Mouse (Mus musculus) ES-E14 (cell line): ENCODE measurements around the gene Myo1c. TPM values are rescaled to one million over a fixed set of nuclear protein-coding genes. Genes with fewer than 3 reads are reported as not detected.

ENCODE experiments used
- DNase-seq: peaks from one replicate; pipeline ENCODE4 v3.0.0-alpha.2; 2013; ENCODE audit warnings: low read depth, low spot score
- H3K27ac ChIP-seq: 2 replicates; pipeline ENCODE4 v1.5.1; 2012; ENCODE audit warnings: low read depth, mild to moderate bottlenecking, low read length, moderate library complexity, mixed read lengths; ENCODE audit not compliant: poor library complexity, insufficient read depth, severe bottlenecking
- H3K36me3 ChIP-seq: 2 replicates; pipeline ENCODE4 v1.6.1; 2012; ENCODE audit warnings: mild to moderate bottlenecking, low read length, moderate library complexity, mixed read lengths; ENCODE audit not compliant: control insufficient read depth, poor library complexity, insufficient read depth, severe bottlenecking
- H3K4me1 ChIP-seq, 2 experiments: fragments of 150-350 bp in 1 of 2; sonication (generic) in 1 of 2; 2 replicates each; pipeline ENCODE4 v1.6.1; 2012; ENCODE audit warnings: low read length in 2 of 2, mild to moderate bottlenecking in 1 of 2, mixed read lengths in 1 of 2; ENCODE audit not compliant: control insufficient read depth in 2 of 2, insufficient read depth in 2 of 2, poor library complexity in 1 of 2
- H3K4me3 ChIP-seq, 2 experiments: fragments of 150-350 bp in 1 of 2; sonication (generic) in 1 of 2; 2 replicates each; pipeline ENCODE4 v1.5.1; 2012; ENCODE audit warnings: low read length in 2 of 2, low read depth in 1 of 2, mild to moderate bottlenecking in 1 of 2, mixed read lengths in 1 of 2; ENCODE audit not compliant: insufficient read depth in 1 of 2, poor library complexity in 1 of 2, severe bottlenecking in 1 of 2
- H3K9ac ChIP-seq: 2 replicates; pipeline ENCODE4 v1.6.1; 2012; ENCODE audit warnings: low read depth, mild to moderate bottlenecking, low read length, mixed read lengths; ENCODE audit not compliant: poor library complexity, insufficient read depth, severe bottlenecking
- H3K9me3 ChIP-seq: fragments of 150-350 bp; sonication (generic); 2 replicates; pipeline ENCODE4 v1.6.1; 2012; ENCODE audit warnings: low read depth, mild to moderate bottlenecking, low read length; ENCODE audit not compliant: control insufficient read depth, insufficient read depth
- CHD2 ChIP-seq: IDR thresholded peaks from 2 replicates; pipeline ENCODE4 v1.6.1; 2014; ENCODE audit warnings: mild to moderate bottlenecking, low read depth, low read length, inconsistent platforms
- HCFC1 ChIP-seq: IDR thresholded peaks from 2 replicates; pipeline ENCODE4 v1.6.1; 2012; ENCODE audit warnings: low read length, inconsistent platforms, borderline replicate concordance; ENCODE audit not compliant: insufficient read depth
- MAFK ChIP-seq: IDR thresholded peaks from 2 replicates; pipeline ENCODE4 v1.6.1; 2014; ENCODE audit warnings: mild to moderate bottlenecking, low read depth, low read length, inconsistent platforms; ENCODE audit not compliant: insufficient read depth
- ZC3H11A ChIP-seq: IDR thresholded peaks from 2 replicates; pipeline ENCODE4 v1.6.1; 2012; ENCODE audit warnings: low read depth, mild to moderate bottlenecking, inconsistent platforms, low read length, borderline replicate concordance
- ZNF384 ChIP-seq: IDR thresholded peaks from 2 replicates; pipeline ENCODE4 v1.6.1; 2012; ENCODE audit warnings: low read depth, low read length, inconsistent platforms
- in situ Hi-C, 2 experiments: fragments of 600-800 bp; cut with MboI; formaldehyde crosslinking; loops; one replicate each; pipeline ENCODE4 v1.15.1; 2025; ENCODE audit warnings: low sequenced_read_pairs in 2 of 2, inconsistent platforms in 1 of 2; ENCODE audit not compliant: unreplicated experiment in 2 of 2
- total RNA-seq: library from RNA; depleted of rRNA; stranded (reverse); fragments of 300-350 nt; gene quantifications from 2 replicates; pipeline ENCODE4 v1.2.3, GENCODE M21; 2012

The Myo1c gene
- total RNA-seq, 1 experiment, result 62.8 TPM

DNA sequence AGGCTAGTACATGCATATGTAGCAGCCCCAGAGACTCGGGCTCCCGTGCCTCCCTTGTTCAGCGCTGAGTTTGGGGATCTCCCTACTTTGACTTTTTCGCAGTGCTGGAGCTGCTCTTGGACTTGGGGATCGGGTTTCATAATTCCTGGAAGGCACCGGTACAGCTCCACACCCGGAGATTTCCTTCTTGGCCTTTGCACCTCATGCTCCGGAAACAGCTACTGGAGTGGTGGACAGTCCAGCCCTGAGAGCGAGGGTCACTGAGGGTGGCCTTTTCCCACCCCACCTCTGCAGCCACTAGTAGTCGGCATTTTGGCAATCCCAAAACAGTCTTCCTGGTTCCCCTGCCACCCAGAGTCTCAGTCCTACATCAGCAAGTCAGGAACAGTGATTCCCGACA, 15.0 kb upstream of the Myo1c start:
- DNase-seq, result no peak
- Histone ChIP-seq H3K4me3 (no peak overlapping the region), H3K9ac (no peak overlapping the region), H3K9me3 (no peaks in the 10 kb centered on the region), H3K27ac (no peak overlapping the region), H3K4me1 (peaks cover 0 to 3% of the 10 kb centered on the region in 2 experiments; a peak in 2 of 4 replicates), H3K36me3 (peaks cover 10% of the 10 kb centered on the region; the same call in 1 of the 2 replicates)
- TF ChIP-seq ZNF384 (no peak), HCFC1 (no peak), ZC3H11A (no peak), CHD2 (no peak), MAFK (no peak)
- in situ Hi-C loops, result no loop called here

DNA sequence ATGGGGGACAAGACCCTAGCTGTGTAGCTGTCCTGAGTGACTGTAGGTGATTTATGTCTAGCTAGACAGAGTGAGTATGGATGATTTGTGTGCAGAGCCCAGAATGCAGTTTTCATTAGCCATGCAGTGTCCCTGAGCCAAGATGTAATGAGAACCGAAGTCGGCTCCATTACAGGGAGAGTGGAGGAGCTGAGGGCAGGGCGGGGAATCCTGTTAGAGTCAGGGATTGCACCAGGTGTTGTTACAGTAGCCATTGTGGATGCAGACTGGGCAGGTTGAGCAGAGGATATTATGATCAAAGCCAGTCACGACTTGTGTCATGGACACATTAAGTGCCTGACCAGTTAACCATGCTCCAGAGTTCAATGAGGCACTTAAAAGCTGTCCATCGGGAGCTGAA, 7.0 kb upstream of the Myo1c start:
- H3K9me3 ChIP-seq, result no peaks in the 10 kb centered on the region
- H3K4me1 ChIP-seq, result 0 out of 4 replicates have a peak, but pooled peaks cover 0 to 2% of the 10 kb centered on the region in 2 experiments
- in situ Hi-C loops, result no loop called here
- H3K9ac ChIP-seq, result no peak overlapping the region
- H3K4me3 ChIP-seq, result no peak overlapping the region
- H3K36me3 ChIP-seq, result peaks cover 12% of the 10 kb centered on the region; the same call in 1 of the 2 replicates
- no peak for DNase-seq
- H3K27ac ChIP-seq, result no peak overlapping the region
- TF ChIP-seq CHD2, result no peak
- no peak for TF ChIP-seq ZNF384
- no peak for TF ChIP-seq HCFC1
- TF ChIP-seq MAFK, result no peak
- TF ChIP-seq ZC3H11A, result no peak

DNA sequence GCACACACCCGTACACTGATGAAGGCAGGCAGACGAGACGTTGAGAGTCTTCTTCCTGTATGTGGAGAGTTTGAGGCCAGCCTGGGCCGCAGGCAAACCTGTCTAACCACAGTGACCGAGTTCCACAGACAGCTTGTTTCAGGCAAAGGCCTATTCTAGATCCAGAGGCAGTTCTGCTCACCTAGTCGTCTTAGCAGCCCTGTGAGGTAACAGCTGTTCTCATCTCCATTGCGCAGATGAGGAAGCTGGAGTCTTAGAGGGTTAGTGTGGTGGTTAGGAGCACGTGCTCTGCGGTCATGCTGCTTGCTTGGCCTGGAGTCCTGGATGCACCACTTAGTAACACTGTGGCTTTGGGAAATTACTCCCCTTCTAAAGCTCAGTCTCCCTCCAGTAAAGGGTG, 5.6 kb upstream of the Myo1c start:
- peaks cover 0 to 2% of the 10 kb centered on the region in 2 experiments; a peak in 1 of 4 replicates for H3K4me1 ChIP-seq
- TF ChIP-seq ZNF384, result no peak
- no peak for TF ChIP-seq HCFC1
- TF ChIP-seq CHD2, result no peak
- no peak for TF ChIP-seq MAFK
- no peak for TF ChIP-seq ZC3H11A
- H3K27ac ChIP-seq, result no peak overlapping the region
- H3K4me3 ChIP-seq, result no peak overlapping the region
- no peaks in the 10 kb centered on the region for H3K9me3 ChIP-seq
- peaks cover 10% of the 10 kb centered on the region; the same call in 1 of the 2 replicates for H3K36me3 ChIP-seq
- in situ Hi-C loops, result no loop called here
- DNase-seq, result no peak
- no peak overlapping the region for H3K9ac ChIP-seq

DNA sequence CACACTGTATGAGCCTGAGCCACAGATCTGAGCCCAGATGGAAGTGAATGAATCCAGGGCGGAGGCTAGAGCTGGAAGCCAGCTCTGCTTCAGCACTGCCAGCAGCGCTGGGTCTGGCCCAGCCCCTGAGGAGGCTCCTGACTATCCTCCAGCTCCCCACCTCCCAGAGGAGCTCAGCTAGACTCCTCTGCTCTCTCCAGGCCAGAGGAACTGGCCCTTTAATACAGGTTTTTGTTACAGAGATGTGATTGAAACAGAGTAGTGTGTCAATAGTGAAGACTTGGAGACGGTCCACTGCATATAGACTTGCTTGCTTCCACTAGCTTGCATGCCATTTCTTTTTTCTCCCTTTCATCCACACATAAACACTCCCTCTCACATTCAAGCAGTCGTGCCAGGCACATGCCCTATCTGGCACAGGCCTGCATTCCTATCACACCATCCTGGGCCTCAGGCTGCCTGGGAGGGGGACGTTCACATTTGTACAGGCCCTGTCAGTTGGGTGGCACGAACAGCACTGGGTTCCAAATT, 2.6 kb upstream of the Myo1c start:
- in situ Hi-C loops, result no loop called here

More for the DNA sequence above, 2.6 kb upstream of the Myo1c start:
- Histone ChIP-seq H3K4me3 (no peak overlapping the region), H3K27ac (no peak overlapping the region), H3K9ac (no peak overlapping the region), H3K36me3 (peaks cover 6% of the 10 kb centered on the region; the same call in 1 of the 2 replicates), H3K4me1 (peaks cover 0 to 7% of the 10 kb centered on the region in 2 experiments; a peak in 2 of 4 replicates), H3K9me3 (no peaks in the 10 kb centered on the region)
- TF ChIP-seq HCFC1, result no peak
- no peak for TF ChIP-seq CHD2
- TF ChIP-seq ZNF384, result no peak
- TF ChIP-seq MAFK, result no peak
- TF ChIP-seq ZC3H11A, result no peak
- DNase-seq, result no peak
